Mouse (Mus musculus): ENCODE data around the gene Pak7. TPM values are rescaled to one million over a fixed set of nuclear protein-coding genes. Genes with fewer than 3 reads are reported as not detected.

The Pak7 gene
- polyA plus RNA-seq, 1 experiment, result not detected

- TF ChIP-seq GATA1 (IDR thresholded peaks at IDR 0.05; ENCODE audit: low read length), result no peak
Measured at GRCm38 (mm10) chr2:136107597-136107996, 280.2 kb downstream of the Pak7 start.

- TF ChIP-seq GATA1 (IDR thresholded peaks at IDR 0.05; ENCODE audit: low read length), result no peak
Measured at GRCm38 (mm10) chr2:136097143-136097542, 290.6 kb downstream of the Pak7 start.

GRCm38 (mm10) chr2:136095978-136096377 lies 291.8 kb downstream of the Pak7 start:
- no peak for TF ChIP-seq GATA1 (IDR thresholded peaks at IDR 0.05; ENCODE audit: low read length)

GRCm38 (mm10) chr2:136064356-136064755 lies 323.4 kb downstream of the Pak7 start:
- no peak for TF ChIP-seq GATA1 (IDR thresholded peaks at IDR 0.05; ENCODE audit: low read length)

- no peak for TF ChIP-seq GATA1 (IDR thresholded peaks at IDR 0.05; ENCODE audit: low read length)
Measured at GRCm38 (mm10) chr2:136059029-136059669, 328.6 kb downstream of the Pak7 start.

- no peak for TF ChIP-seq GATA1 (IDR thresholded peaks at IDR 0.05; ENCODE audit: low read length)
Measured at GRCm38 (mm10) chr2:136058398-136058797, 329.4 kb downstream of the Pak7 start.

GRCm38 (mm10) chr2:136057861-136058331 lies 329.9 kb downstream of the Pak7 start:
- TF ChIP-seq GATA1 (IDR thresholded peaks at IDR 0.05; ENCODE audit: low read length), result no peak

GRCm38 (mm10) chr2:136051688-136052289 lies 336.0 kb downstream of the Pak7 start, which contains the start of gene Lamp5:
Gene Lamp5, plus strand, starts transcription at chr2:136052239.
- no peak for TF ChIP-seq GATA1 (IDR thresholded peaks at IDR 0.05; ENCODE audit: low read length)

- no peak for TF ChIP-seq GATA1 (IDR thresholded peaks at IDR 0.05; ENCODE audit: low read length)
Measured at GRCm38 (mm10) chr2:136050793-136051615, 336.8 kb downstream of the Pak7 start.

GRCm38 (mm10) chr2:136048464-136048863 lies 339.3 kb downstream of the Pak7 start:
- TF ChIP-seq GATA1 (IDR thresholded peaks at IDR 0.05; ENCODE audit: low read length), result no peak

Other genes with a start within 250 kb of the Pak7 start
- gene Ankef1, start 113.9 kb upstream of the Pak7 start, polyA plus RNA-seq (2012), result not detected in 2 replicates